Mouse (Mus musculus) right cerebral cortex, postnatal 36 days (tissue): ENCODE data around the gene Zfp142.
A peak's percentile ranks its signal among the peaks of the same experiment; 100 is the strongest.

Experiments used
- DNase-seq, 2 experiments: peaks; one replicate each; pipeline ENCODE4 v3.0.0; 2022; ENCODE audit warnings: low spot score in 2 of 2, mixed read lengths in 1 of 2

Zfp142 gene

GRCm38 (mm10) chr1:74587773-74588445 lies at the start of gene Zfp142, which contains the start of gene Bcs1l:
Zfp142 (minus strand) TSS chr1:74588246.
Bcs1l (plus strand) TSS chr1:74588289.
- DNase-seq, result peak; percentile 98

GRCm38 (mm10) chr1:74632734-74633133 lies 44.7 kb upstream of the Zfp142 start:
- no peak for DNase-seq

DNA sequence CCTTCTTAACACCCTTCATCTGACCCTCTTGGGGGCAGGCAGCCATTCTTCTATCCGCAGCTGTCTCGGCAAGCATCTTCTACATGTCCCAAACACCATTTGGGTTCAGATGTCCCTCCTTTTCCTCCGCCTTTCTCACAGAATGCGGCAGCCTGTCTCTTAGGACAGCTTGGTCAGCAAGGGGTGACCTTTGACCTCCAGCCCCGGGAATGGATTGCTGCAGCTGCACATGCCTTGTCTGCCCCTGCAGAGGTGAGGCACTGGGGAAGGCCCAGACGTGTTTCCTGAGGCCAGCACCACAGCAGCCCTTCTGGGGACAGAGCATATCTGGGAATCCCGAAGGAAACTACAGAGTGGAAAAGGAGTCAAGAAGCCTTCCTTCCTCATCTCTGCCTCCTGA lies 40.0 kb upstream of the Zfp142 start:
- no peak for DNase-seq

- no peak for DNase-seq
Measured at GRCm38 (mm10) chr1:74626076-74626475, 38.0 kb upstream of the Zfp142 start.

DNA sequence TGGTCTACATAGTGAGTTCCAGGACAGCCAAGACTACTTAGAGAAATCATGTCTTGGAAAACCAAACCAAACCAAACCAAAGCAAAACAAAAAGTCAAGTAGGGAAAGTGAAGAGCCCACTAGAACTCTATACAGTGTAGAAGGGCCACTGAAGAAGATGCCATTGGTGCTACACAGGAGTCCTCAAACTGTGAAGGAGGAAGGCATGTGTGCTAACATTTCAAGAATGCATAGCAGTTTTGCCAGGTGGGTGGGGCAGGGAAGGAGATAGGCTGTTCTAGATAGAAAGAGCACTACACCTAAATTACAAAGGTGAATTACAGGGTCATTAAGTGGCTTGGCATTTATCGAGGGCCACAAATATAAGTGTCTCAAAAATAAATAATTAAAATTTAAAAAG lies 36.1 kb upstream of the Zfp142 start:
- no peak for DNase-seq

- peak; percentile 75 to 90 for DNase-seq
Measured at GRCm38 (mm10) chr1:74601267-74601962, 13.4 kb upstream of the Zfp142 start, which contains the start of the genes Rnf25 and Stk36. Rnf25 (minus strand) TSS chr1:74601397. Stk36 (plus strand) TSS chr1:74601445.

GRCm38 (mm10) chr1:74600501-74601266 lies 12.6 kb upstream of the Zfp142 start:
- no peak for DNase-seq

GRCm38 (mm10) chr1:74594434-74594833 lies 6.4 kb upstream of the Zfp142 start:
- DNase-seq, result no peak

DNA sequence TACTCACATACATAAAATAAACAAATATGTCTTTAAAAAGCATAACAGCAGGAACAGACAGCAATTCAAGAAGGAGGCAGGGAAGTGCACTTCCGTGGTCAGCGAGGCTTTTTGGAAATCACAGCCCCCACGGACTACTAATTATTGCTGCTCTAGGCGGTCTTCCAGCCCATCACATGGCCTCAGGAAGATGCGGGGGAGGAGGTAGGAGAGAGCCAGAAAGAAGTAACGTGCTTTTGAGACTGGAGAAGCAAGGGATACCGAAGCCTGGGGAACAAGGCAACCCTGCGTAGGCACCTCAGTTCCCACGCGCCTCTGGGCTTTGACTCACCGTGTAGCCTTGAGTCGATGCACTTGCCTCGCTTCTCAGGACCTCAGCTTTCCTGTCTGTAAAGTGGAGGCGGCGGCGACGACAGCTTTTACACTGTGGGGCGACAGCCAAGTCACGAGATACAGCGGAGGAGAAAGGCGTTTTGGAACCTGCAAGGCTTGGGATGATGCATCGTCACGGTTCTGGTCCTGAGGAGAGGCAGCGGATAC lies 743 bp downstream of the Zfp142 start:
- DNase-seq, result peak; percentile 83 to 87

- no peak for DNase-seq
Measured at GRCm38 (mm10) chr1:74584616-74585398, 3.2 kb downstream of the Zfp142 start.

DNA sequence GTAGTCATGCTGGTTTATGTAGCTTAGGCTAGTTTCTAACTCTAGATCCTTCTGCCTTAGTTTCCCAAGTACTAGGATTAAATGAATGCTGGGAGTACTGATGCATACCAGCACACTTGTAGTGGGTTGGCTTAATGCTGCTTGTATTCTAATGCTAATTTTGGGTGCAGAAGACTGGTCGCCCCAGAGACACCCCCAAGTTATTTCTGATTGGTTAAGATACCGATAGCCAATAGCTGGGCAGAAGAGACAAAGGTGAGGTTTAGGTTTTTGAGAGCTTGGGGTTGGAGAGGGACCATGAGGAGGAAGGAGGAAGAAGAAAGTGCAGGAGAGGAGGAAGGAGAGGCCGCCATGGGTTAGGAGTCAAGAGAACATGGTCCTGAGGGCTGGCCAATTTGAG lies 5.4 kb downstream of the Zfp142 start:
- DNase-seq, result no peak

GRCm38 (mm10) chr1:74569739-74570719 lies 18.0 kb downstream of the Zfp142 start:
- DNase-seq, result no peak

DNA sequence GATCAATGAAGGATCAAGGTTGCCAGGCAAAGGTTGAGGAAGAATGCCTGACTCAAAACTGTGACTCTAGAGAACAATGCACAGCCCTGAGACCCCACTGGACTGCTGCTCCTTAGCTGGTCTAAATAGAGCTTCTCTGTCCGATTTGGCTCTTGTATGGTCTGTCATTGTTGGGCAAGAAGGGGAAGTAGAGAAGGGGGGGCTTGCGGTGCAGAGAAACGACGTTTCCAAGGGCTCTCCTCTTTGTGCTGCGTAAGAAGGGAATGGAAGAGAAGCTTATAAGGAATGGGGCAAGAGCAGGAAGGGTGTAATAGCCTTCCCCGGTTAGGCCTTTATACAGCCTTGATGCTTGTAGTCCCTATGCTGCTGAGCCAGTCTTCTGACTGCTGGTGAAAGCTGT lies 22.2 kb downstream of the Zfp142 start:
- no peak for DNase-seq

GRCm38 (mm10) chr1:74559061-74559460 lies 29.0 kb downstream of the Zfp142 start:
- no peak for DNase-seq

- DNase-seq, result no peak
Measured at GRCm38 (mm10) chr1:74544184-74544583, 43.9 kb downstream of the Zfp142 start, which contains the start of gene Usp37. Usp37 (minus strand) TSS chr1:74544284.

DNA sequence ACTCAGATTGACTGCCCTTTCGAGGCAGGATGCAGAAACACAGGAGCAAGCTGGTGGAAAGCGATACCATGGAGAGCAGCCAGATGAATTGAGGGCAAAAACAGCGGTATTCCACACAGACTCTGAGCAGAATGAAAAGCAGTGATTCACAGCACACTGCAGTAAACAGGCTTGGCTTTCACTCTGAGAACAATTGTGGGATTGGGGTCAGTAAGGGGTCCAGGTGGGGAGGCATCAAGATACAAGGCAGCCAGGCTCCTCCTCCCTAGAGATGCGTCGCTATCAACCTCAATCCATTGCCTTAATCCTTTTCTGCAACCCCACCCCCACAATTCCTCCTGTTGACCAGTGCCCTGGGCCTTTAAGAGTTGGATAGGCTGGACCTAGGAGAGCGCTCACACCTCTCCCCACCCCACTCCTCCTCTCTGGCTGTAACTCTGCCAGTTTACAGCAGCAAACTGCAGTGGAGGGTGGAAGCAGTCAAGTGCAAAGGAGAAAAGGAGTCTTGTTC lies 45.5 kb downstream of the Zfp142 start, which contains the start of gene Plcd4:
TSS of gene Plcd4 (plus strand) at position 438 of the 511 bp plus-strand sequence.
- peak; percentile 5 to 25 for DNase-seq

DNA sequence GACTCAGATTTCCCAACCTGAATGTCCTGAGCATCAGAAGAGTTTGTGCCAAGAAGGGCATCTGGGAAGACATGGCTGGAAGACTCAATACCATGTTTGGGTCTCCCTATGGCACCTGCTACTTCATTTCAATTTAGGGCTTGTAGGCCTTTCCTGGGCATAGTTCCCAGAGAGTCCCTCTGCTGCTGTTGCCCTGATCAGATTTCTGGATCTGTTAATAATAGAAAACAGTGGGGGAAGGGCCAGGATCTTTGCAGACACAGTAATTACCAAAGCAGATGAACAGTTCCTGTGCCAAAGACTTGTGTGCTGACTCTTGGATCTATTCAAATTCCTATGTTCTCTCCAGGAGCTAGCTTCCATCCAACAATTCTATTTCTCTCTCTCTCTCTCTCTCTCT lies 49.4 kb downstream of the Zfp142 start:
- DNase-seq, result no peak

DNA sequence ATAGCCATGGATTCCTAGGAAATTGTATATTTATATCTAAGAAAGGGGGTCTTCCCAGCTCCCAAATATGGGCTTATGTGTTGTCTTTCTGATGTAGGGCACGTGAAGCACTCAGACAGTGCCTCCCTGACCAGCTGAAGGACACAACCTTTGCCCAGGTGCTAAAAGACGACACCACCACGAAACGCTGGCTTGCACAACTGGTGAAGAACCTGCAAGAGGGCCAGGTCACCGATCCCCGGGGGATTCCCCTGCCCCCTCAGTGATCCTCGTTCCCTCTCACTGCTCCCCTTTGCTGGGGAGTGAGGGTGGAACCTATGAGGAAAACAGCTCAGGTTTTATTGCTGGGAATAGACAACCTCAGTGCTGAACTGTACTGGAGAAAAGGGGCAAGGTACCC lies 59.5 kb downstream of the Zfp142 start:
- DNase-seq, result no peak

DNA sequence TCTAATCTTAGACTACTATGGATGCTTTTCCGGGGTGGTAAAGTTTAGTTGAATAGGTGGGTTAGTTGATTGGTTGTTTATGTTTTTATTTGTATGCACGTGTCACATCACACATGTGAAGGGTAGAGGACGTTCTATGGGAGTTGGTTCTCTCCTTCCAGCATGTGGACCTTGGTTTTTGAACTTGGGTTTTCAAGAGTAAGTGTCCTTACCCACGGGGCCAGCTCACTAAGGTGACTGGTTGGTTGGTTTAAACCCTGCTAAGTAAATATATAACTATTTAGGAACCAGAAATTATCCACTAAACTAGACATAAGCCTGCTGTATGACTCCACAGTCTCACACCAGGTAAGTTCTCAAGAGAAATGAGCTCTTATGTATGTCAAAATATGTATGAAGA lies 63.3 kb downstream of the Zfp142 start:
- DNase-seq, result no peak

DNA sequence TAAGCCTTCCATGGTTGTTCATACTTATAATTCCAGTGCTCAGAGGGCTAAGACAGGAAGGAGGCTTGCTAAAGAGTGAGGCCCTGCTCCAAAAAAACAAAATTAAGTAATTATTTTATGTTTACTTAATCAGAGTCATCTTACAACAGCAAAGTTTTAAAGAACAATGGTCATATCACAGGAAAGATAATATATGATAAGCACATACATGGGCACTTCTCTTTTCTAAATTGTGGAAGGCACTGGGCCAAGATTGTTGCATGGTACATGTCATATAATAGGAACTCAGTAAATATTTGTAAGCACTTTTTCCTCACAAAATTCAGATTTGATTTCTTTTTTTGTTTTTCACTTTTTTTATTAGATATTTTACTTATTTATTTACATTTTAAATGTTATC lies 68.2 kb downstream of the Zfp142 start:
- no peak for DNase-seq
